Mouse (Mus musculus): Measurements from ENCODE around the gene H2-M10.2.
"Not testable (repeated sequence)": the region's sequence is repeated elsewhere in the genome, so short reads cannot be mapped to it uniquely, and the experiment has no call there.

The H2-M10.2 gene

DNA sequence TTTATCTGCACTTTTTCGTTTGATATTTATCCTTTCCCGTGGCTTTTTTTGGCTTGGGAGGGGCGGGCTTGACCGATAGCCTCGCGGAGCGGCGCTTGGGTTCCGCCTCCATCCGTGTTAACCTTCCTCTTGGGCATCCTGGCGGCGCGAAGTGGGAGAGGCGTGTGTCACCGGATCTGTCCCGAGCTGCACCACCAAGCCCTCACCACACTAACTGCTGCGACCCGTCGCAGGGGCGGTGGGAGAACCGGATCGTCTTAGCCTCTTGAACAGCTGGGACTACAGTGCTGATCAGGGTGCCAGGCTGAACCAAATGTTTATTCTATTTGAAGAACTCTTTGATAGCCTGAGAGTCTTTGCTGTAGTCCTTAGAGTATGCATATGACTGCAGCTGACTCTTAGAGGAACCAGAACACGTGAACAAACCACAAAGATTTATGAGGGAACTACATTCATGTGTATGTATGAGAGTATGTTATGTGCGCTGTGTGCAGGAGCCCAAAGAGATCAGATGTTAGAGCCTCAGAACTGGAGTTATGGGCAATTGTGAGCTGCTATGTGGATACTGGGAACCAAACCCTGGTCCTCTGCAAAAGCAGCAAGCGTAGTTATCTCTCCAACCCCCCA is 33.9 kb downstream of the H2-M10.2 start:
- no peak for DNase-seq (ENCODE audit: low spot score in 2 of 2)

DNA sequence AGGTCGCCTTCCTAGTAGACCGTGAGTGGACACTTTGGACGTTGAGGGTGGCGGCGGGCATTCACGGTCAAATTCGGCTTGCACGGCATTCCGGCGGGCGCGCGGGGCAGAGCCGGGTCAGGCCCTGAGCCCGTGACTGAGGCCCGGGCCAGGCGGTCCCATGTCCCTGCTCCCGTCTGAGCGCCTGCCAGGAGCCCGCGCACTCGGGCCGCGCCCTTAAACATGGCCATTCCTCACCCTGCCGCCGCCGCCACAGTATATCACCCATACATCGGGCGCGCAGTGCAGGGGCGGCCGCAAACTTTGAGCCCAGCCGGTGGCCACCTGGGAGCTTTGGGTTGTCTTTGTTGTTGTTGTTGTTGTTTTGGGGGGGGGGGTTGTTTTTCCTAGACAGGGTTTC is 37.4 kb downstream of the H2-M10.2 start:
- no peak for DNase-seq (ENCODE audit: low spot score in 2 of 2)

DNA sequence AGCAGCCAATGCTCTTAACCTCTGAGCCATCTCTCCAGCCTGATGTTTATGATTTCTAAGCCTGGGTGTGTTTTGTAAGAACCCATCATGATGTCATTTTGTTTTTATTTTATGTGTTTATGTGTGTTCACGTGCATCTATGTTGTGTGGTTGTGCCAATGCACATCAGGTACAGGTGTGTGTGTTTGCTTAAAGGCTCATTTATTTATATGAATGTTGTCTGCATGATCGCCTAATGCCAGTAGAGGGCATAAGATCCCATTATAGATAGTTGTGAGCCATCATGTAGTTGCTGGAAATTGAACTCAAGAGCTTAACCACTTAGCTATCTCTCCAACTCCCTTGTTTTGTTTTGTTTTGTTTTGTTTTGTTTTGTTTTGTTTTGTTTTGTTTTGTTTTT is 40.5 kb downstream of the H2-M10.2 start:
- no peak for DNase-seq (ENCODE audit: low spot score in 2 of 2)

DNA sequence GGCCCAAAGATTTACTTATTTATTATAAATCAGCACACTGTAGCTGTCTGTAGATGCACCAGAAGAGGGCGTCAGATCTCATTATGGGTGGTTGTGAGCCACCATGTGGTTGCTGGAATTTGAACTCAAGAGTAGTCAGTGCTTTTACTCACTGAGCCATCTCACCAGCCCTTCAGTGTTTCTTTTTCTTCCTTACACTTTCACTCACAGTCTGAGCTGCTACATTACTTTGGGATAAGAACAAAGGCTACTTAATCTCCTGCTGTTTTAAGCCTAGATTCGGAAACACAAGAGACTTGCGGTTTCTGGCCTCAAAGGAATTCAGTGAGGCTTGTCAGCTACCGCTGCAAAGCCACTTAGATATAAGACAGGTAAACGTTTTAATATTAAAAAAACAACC is 42.3 kb downstream of the H2-M10.2 start:
- no peak for DNase-seq (ENCODE audit: low spot score in 2 of 2)

DNA sequence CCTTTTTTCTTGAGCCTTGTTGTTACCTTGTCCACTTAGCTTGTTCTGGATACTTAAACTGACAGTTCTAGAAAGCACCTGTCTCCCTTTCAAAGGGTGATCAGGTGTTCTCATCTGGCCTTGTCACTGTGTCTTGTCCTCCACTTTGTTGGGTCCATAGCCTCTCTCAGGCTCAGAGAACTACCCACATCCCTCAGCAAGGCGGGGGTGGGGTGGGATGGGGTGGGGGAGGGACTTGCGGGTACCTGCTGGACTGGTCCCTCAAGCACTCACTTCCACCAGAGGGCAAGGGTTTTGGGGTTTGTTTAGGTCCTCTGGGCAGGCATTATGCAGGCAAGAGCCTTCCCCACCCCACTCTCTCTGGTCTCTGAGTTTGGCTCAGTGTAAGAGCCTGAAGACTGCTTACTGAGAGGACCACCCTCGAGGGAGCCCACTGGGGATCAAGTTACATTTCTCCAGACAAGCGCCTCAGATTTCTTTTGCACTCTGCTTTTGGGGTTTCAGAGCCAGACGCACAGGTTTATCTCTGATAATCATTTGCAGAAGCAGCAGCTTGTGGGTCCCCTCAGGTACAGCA is 45.6 kb downstream of the H2-M10.2 start:
- DNase-seq (ENCODE audit: low spot score in 2 of 2), result no peak

DNA sequence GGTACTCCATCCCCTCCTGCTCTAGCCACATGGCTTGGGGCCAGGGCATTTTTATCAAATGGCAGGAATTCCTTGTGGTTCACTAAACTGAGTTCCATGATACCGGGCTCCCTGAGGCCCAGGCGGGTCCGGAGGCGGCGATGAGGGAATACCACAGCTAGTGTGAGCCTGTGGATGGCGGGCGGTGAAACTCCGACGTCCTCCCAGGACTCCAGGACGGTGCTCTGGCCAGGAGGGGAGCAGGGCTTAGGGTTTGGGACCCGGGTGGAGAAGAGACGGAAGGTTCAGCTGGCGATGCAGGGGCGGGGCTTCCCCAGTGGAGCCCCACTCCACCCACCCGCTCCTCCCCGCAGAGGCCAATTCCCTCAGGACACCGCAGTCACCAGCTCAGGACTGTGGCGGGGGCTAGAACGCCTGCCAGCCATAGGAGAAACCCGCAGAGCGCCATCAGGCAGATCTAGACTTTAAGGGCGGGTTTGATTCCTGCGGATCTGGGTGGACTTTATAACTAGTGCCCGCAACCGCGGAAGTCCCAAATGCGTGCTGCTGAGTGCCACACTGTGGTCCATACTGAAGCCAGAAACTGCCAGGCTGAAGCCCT is 48.9 kb downstream of the H2-M10.2 start:
- no peak for DNase-seq (ENCODE audit: low spot score in 2 of 2)

DNA sequence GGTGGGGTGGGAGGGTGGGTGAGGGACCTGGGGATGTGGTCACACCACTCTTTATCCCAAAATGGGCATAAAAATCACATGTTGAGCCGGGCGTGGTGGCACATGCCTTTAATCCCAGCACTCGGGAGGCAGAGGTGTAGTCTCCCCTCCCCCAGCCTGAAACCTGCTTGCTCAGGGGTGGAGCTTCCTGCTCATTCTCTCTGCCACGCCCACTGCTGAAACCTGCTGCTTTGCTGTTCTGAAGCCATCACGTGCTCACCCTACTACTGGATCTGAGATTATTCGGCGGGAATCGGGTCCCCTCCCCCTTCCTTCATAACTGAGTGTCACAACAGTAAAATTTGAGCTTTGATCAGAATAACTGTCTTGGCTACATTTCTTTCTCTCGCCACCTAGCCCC is 51.0 kb downstream of the H2-M10.2 start:
- DNase-seq (ENCODE audit: low spot score in 2 of 2), result not testable (repeated sequence)

All from cerebellum, postnatal 4 days (tissue).